Mouse (Mus musculus): Measurements from ENCODE around the gene Elovl6. TPM values are rescaled to one million over a fixed set of nuclear protein-coding genes. Genes with fewer than 3 reads are reported as not detected.

Elovl6 gene
- total RNA-seq, 2 experiments from 2014 or later, result 27.4 to 36.4 TPM

GRCm38 (mm10) chr3:129596098-129596497, 63.9 kb downstream of the Elovl6 start:
- no peak for DNase-seq (ENCODE audit: low spot score in 2 of 2)

- no peak for DNase-seq (ENCODE audit: low spot score in 2 of 2)
These were observed 70.1 kb downstream of the Elovl6 start for GRCm38 (mm10) chr3:129602289-129602688.

DNA sequence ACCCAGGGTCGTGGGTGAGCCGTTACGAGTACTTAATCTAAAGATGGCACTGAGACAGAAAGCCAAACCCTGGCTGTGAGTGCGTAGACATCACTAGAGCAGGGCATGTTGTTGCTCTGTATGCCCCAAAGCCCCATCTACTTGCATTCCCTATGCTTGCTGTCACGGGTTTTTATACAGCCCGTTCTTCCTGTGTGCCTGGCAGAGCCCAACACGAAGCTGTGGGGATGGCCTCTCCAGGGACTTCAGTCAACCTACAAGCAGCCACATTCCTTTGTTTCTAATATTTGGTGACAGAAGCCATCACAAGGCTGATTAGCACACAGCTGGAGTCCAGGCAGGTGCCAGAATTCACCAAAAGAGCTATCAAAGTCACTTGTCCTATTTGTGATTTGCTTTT, 73.3 kb downstream of the Elovl6 start:
- no peak for DNase-seq (ENCODE audit: low spot score in 2 of 2)

- no peak for DNase-seq (ENCODE audit: low spot score in 2 of 2)
These were observed 73.8 kb downstream of the Elovl6 start for GRCm38 (mm10) chr3:129605934-129606333.

DNA sequence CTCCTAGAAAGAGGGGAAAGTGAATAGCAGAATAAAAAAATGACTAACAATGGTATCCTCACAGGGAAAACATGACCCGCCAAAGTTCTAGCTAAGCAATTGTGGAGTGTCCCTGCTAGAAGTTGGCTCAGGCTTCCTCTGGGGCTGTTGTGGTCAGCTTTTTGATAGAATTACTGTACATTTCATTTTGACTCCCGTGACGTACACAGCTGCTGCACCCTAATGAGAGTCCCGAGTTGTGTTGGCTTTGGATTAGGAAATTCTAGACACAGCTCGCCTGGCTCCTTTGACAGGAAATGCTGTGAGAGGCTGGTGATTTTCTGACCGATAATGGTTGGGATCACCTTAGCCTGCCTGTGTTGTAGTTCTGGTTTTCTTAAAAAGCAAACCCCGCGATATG, 79.5 kb downstream of the Elovl6 start:
- DNase-seq (ENCODE audit: low spot score in 2 of 2), result no peak

GRCm38 (mm10) chr3:129612311-129613097, 80.3 kb downstream of the Elovl6 start:
- peak; percentile 29 to 36 for DNase-seq (ENCODE audit: low spot score in 2 of 2)

- DNase-seq (ENCODE audit: low spot score in 2 of 2), result no peak
These were observed 81.6 kb downstream of the Elovl6 start for GRCm38 (mm10) chr3:129613756-129614155.

- DNase-seq (ENCODE audit: low spot score in 2 of 2), result no peak
These were observed 82.1 kb downstream of the Elovl6 start for GRCm38 (mm10) chr3:129614216-129614615.

DNA sequence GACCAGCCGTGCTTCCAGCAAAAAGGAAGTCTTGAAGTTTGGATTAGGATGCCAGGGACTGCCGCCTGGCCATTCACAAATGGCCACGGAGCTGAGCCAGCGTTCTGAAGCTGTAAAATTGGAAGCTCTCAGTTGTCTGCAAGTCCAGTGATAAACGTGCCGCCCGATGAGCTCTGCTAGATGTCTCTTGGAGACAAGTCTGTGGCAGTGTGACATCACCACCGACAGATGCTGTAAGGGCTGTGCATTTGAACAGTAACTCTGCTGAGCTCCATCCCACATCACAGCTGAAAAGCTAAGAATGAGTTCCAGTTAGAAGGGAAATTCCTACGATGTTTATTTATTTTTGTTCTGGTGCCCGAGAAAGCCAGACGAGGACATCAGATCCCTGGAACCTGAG, 85.3 kb downstream of the Elovl6 start:
- DNase-seq (ENCODE audit: low spot score in 2 of 2), result no peak

DNA sequence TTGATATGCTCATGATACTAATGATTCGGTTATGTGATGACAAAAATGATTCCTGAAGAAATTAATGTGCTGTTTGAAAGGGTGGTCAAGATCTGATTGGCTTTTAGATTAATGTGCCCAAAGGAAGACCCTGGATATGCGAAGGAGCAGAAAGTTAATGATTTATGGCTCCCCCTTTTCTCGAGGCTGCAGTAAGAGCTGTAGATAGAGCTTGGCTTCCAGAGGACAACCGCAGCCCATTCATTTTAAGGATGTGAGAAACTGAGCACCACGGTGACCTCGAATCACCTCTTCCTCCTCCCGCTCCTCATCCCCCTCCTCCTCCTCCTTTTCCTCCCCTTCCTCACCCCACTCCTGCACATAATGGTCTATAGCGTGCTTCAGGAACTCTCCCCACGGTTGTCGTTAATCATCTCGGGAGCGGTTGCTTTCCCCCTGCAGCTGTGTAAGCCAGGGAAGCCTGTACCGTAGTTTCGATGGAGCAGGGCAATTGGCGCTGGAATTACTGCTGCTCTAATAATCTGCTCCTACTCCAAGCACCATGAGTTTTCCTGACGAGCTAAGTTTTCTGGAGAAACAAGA, 87.1 kb downstream of the Elovl6 start:
- DNase-seq (ENCODE audit: low spot score in 2 of 2), result no peak

GRCm38 (mm10) chr3:129620802-129621201, 88.6 kb downstream of the Elovl6 start:
- DNase-seq (ENCODE audit: low spot score in 2 of 2), result no peak

DNA sequence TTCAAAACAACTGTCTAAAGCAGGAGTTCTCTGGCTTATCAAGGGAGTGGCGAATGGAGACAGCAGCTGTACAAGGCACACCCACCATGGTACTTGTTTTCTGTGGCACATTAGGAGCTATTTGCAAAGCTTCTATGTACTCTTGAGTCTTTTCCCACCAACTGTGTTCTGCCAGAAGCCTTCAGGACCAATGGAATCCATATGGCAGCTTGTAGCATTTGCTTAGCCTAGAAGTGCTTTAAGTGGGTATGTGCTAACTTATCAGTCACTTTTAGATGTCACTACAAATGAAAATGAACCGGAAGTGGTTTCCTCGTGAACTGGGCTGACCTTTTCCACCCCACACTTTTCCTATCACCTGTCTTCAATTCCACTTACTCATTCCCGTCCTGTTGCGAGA, 89.1 kb downstream of the Elovl6 start:
- DNase-seq (ENCODE audit: low spot score in 2 of 2), result no peak

DNA sequence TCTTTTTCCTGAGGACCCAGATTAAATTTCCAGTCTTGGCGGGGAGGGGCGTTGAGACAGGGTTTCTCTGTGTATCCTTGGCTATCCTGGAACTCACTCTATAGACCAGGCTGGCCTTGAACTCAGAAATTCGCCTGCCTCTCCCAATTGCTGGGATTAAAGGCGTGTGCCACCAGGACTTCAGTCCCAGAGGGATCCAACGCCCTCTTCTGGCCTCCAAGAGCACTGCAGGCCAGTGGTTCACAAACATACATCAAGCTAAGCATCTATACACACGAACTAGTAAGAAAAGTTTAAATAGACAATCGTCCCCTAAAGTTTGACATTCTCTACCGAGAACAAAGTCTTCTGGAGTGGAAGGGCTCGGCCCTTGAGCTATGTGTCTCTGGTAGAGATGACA, 90.0 kb downstream of the Elovl6 start:
- no peak for DNase-seq (ENCODE audit: low spot score in 2 of 2)

- no peak for DNase-seq (ENCODE audit: low spot score in 2 of 2)
These were observed 90.5 kb downstream of the Elovl6 start for GRCm38 (mm10) chr3:129622705-129623104.

GRCm38 (mm10) chr3:129624193-129624805, 92.1 kb downstream of the Elovl6 start:
- DNase-seq (ENCODE audit: low spot score in 2 of 2), result no peak

DNA sequence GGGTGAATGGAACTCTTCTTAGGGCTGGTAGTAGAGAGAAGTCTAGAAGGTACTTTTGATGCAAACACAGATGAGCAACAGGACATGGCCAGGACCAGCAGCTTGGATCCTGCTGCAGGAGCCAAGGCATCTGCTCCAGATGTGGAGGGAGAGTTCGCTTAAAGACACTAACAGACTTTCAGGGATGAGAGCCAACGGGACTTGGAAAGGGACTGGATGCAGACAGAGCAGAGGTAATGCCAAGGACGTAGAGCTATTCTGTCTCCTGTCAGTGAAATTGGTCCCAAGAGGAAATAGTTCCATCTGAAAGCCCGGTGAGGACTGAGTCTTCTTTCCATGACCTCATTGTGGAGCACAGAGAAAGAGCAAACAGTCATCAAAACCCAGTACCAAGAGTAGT, 95.1 kb downstream of the Elovl6 start:
- DNase-seq (ENCODE audit: low spot score in 2 of 2), result no peak

DNA sequence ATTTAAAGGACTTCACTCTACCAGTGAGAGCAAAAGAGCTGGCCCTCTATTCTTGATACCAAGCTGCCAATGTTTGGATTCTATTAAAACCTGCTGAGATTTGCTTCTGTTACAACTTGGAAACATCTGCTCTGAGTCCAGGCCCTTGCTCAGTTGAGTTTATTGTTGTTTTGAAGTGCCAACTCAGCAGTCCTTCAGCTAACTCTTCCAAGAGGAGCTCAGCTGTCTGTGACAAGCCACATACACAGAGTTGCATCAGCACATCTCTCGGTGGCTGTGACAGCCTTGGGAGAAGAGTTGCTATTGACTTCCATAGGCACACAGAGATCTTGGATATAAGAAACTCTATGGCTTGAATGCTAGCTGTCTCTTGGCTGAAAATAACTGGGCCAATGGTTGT, 98.9 kb downstream of the Elovl6 start:
- DNase-seq (ENCODE audit: low spot score in 2 of 2), result no peak

DNA sequence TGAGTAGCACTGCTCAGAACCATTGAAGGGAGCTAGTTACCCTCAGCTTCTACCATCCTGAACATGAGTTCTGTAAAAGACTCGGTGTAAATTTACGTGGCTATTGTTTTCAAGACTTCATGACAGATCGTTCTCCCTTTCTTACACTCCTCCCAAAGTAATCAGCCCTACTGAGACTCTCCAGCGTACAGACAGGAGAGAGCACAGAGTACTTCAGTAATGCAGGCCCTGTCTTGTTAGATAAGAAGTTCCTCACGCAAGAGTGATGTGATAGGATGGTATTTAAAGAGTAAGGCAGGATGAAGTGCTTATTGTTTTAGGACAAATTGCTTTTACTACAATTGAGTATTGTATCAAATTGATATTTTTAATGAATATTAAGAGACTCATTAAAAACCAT, 99.7 kb downstream of the Elovl6 start:
- DNase-seq (ENCODE audit: low spot score in 2 of 2), result no peak

- no peak for DNase-seq (ENCODE audit: low spot score in 2 of 2)
These were observed 101.4 kb downstream of the Elovl6 start for GRCm38 (mm10) chr3:129633518-129633917.

DNA sequence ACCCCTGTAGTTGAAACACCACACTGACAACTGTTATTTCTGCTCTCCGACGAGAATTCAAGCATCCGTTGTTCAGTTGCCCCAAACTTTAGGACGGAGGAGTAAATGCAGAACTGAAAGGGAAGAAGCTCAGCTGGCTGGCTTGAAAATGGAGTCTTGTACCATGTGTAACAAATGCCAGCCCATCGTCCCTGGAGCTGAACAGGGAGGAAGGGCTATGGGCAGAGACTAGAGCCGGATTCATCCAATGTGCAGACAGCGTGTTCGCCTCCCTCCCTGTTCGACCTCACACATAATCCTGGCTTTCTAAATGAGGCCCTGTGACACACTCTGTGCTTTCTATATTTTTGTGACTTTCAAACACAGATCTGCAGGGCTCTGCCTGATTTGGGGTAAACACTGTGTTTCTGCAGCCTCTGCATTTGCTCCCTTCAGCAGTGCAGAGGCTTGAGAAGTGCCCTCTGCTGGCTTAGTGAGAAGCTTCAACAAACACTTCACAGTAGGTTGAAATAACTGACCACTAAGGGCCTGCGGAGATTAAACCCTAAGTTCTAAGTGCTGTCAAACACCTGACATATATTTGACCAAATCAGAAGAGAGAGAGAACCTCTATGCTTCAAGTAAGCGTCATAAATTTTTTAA, 102.2 kb downstream of the Elovl6 start:
- peak; percentile 36 to 41 for DNase-seq (ENCODE audit: low spot score in 2 of 2)

DNA sequence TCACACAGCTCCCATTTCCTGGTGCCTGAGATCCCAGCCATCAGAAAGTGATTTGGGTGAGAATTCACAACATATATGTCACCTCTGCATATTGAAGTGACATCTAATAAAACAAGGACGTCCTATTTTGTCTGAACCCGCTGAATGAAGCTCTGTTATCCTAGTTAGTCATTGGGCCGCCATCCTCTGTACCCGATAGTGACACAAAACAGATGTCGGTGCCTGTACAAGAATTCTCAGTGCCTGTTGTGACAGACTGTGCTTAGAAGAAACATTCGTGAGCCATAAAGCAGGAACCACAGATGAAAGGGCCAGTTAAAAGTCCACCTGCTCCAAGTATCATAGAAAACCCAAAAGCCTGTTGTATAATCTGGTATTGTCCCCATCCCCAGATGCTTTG, 105.3 kb downstream of the Elovl6 start:
- DNase-seq (ENCODE audit: low spot score in 2 of 2), result no peak

- DNase-seq (ENCODE audit: low spot score in 2 of 2), result no peak
These were observed 107.5 kb downstream of the Elovl6 start for GRCm38 (mm10) chr3:129639701-129640100.

All from left cerebral cortex, adult 18-20 months (tissue).